Mouse (Mus musculus): ENCODE measurements at regions not wholly inside any gene's neighbourhood (a gene's known extent, or its start where the extent isn't known, plus 50 kb on each side); places are given as distances from the start of the nearest gene placed in this dataset.
"Not testable (repeated sequence)": the region's sequence is repeated elsewhere in the genome, so short reads cannot be mapped to it uniquely, and the experiment has no call there.

DNA sequence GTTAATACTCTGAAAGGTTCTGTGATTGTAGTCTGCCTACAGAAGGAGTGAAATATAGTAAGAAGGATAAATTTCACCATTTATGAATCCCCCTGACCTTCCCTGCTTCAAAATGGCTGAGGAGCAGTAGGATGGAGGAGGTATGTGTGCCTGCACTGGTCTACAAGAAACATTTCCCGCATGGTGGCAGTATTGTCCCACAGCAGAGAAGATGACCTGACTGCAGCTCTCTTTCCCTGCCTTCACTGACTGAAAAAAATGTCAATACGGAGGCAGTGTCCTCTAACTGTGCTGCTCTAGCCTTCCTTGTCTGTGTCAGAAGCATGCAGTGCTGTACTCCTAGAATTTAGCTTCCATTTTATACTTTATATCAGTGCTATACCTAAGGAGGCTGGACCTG, 177.2 kb upstream of the Olfr1324 start:
- ATAC-seq (replicated peaks; ENCODE audit: low FRiP score, low TSS enrichment, poor library complexity, severe bottlenecking) = peak; percentile 61; the same call in 1 of the 2 replicates

DNA sequence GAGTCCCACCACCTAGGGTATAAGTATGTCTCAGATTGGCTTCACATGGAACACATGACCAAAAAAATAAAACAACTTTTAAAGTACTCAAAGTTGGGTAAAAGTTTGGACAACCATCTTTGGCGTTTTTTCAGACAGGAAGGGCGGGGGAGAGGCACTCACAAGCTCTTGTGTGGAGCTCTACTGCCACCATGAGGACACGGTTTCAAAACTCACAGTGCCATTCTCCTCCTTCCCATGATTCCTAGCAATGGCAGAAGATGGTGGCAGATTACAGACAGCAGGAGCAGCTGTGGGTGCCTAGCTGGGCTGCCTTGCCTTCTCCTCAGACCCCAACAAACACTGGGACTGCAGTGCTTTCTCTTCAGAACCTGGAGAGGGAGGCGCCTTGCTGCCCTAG, 176.7 kb upstream of the Olfr1324 start:
- ATAC-seq (replicated peaks; ENCODE audit: low FRiP score, low TSS enrichment, poor library complexity, severe bottlenecking) = 0 out of 2 replicates have a peak, but pooled peaks have one; percentile 34

DNA sequence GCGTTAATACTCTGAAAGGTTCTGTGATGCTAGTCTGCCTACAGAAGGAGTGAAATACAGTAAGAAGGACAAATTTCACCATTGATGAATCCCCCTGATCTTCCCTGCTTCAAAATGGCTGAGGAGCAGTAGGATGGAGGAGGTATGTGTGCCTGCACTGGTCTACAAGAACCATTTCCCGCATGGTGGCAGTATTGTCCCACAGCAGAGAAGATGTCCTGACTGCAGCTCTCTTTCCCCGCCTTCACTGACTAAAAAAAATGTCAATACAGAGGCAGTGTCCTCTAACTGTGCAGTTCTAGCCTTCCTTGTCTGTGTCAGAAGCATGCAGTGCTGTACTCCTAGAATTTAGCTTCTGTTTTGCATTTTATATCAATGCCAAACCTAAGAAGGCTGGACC, 174.6 kb upstream of the Olfr1324 start:
- ATAC-seq (replicated peaks; ENCODE audit: low FRiP score, low TSS enrichment, poor library complexity, severe bottlenecking) = not testable (repeated sequence)

DNA sequence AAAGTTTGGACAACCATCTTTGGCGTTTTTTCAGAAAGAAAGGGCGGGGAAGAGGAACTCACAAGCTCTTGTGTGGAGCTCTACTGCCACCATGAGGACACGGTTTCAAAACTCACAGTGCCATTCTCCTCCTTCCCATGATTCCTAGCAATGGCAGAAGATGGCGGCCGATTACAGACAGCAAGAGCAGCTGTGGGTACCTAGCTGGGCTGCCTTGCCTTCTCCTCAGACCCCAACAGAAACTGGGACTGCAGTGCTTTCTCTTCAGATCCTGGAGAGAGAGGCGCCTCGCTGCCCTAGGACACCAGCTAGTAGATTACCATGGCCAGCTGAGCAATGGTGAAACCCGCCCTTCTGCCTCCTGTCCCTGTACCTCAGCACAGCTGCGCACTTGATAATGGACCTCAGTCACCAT, 174.2 kb upstream of the Olfr1324 start:
- ATAC-seq (replicated peaks; ENCODE audit: low FRiP score, low TSS enrichment, poor library complexity, severe bottlenecking) = not testable (repeated sequence)

DNA sequence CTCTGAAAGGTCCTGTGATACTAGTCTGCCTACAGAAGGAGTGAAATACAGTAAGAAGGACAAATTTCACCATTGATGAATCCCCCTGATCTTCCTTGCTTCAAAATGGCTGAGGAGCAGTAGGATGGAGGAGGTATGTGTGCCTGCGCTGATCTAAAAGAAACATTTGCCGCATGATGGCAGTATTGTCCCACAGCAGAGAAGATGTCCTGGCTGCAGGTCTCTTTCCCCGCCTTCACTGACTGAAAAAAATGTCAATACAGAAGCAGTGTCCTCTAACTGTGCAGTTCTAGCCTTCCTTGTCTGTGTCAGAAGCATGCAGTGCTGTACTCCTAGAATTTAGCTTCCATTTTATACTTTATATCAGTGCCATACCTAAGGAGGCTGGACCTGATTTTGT, 172.0 kb upstream of the Olfr1324 start:
- ATAC-seq (replicated peaks; ENCODE audit: low FRiP score, low TSS enrichment, poor library complexity, severe bottlenecking) = not testable (repeated sequence)

DNA sequence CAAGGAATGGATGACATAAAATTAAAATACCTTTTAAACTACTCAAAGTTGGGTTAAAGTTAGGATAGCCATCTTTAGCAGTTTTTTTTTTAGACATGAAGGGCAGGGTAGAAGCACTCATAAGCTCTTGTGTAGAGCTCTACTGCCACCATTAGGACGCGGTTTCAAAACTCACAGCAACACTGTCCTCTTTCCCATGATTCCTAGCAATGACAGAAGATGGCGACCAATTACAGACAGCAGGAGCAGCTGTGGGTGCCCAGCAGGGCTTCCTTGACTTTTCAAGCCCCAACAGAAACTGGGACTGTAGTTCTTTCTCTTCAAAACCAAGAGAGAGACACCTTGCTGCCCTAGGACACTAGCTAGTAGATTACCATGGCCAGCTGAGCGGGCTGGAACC, 171.5 kb upstream of the Olfr1324 start:
- ATAC-seq (replicated peaks; ENCODE audit: low FRiP score, low TSS enrichment, poor library complexity, severe bottlenecking) = no peak

DNA sequence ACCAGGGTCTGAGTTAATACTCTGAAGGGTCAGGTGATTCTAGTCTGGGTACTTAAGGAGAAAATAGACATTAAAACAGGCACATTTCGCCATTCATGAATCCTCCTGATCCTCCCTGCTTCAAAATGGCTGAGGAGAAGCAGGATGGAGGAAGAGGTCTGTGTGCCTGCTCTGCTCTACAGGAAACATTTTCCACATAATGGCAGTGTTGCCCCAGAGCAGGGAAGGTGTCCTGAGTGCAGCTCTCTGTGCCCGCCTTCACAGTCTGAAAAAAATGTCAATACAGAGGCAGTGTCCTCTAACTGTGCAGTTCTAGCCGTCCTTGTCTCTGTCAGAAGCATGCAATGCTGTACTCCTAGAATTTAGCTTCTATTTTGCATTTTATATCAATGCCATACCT, 169.3 kb upstream of the Olfr1324 start:
- ATAC-seq (replicated peaks; ENCODE audit: low FRiP score, low TSS enrichment, poor library complexity, severe bottlenecking) = not testable (repeated sequence)

DNA sequence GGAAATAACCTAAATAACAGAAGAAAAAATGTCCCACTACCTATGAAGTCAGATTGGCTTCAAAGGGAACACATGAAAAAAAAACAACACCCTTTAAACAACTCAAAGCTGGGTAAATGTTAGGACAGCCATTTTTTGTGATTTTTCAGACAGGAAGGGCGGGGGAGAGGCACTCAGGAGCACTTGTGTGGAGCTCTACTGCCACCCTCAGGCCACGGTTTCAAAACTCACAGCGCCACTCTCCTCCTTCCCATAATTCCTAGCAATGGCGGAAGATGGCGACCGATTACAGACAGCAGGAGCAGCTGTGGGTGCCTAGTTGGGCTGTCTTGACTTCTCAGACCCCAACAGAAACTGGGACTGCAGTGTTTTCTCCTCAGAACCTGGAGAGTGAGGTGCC, 168.8 kb upstream of the Olfr1324 start:
- no peak for ATAC-seq (replicated peaks; ENCODE audit: low FRiP score, low TSS enrichment, poor library complexity, severe bottlenecking)

DNA sequence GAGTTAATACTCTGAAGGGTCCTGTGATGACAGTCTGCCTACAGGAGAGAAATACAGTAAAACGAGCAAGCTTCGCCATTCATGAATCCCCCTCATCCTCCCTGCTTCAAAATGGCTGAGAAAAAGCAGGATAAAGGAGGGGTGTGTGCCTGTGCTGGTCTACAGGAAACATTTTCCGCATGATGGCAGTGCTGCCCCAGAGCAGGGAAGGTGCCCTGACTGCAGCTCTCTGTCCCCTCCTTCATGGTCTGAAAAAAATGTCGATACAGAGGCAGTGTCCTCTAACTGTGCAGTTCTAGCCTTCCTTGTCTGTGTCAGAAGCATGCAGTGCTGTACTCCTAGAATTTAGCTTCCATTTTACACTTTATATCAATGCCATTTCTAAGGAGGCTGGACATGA, 166.7 kb upstream of the Olfr1324 start:
- ATAC-seq (replicated peaks; ENCODE audit: low FRiP score, low TSS enrichment, poor library complexity, severe bottlenecking) = not testable (repeated sequence)

DNA sequence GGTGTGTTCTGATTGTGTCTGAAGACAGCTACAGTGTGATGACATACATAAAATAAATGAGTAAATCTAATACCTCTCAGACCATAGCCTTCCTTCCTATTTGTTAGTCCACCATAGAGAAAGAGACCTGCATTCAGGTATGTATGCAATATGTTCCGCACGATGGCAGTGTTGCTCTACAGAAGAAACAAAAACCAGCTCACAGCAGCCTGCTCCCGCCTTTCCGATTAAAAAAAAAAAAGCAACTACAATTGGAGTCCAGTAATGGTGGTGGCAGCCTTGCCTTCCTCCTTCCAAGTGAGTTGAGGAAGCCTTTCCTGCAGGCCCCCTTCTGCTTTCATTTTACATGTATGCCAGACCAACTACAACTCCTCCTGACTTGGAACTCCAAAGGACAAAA, 163.2 kb upstream of the Olfr1324 start:
- no peak for ATAC-seq (replicated peaks; ENCODE audit: low FRiP score, low TSS enrichment, poor library complexity, severe bottlenecking)

DNA sequence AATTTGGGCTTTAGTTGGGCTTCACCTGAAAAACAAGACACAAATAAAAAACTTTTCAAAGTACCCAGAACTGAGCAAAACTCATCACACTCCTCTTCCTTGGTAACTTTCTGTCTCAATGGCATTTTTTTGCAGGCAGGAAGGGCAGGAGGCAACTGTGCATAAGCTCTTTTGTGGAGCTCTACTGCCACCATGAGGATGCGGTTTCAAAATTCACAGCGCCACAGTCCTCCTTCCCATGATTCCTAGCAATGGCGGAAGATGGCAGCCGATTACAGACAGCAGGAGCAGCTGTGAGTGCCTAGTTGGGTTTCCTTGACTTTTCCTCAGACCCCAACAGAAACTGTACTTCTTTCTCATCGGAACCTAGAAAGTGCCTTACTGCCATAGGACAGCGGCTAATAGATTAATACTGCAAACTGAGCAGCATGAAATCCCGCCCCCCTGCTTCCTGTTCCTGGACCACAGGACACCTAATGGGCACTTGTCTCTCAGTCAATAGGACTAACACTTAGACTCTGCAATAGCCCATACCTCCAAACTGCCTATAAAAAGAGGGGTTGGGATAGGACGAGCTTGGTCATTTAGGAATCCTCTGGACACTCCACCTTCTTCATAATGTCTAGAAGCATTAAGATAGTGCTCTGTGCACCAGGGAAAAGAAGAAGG, 162.5 kb upstream of the Olfr1324 start:
- no peak for ATAC-seq (replicated peaks; ENCODE audit: low FRiP score, low TSS enrichment, poor library complexity, severe bottlenecking)

DNA sequence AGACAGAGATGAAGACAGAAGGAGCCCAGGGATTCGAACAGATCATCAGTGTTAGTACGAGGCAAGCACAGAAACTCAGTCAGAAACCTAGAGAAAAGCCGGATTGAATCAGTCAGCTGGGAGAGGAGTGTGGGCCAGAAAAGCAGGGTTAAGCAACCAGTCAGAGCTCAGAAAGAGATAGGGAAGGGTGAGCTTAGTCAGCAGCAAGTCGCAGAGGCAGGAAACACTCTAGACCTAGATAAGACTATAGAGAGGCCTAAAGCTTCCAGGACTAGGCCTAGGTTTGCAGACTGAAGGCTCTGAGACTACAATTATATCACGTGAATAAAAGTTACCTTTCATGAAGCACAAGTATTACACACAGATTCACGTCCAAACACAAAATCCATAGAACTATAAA, 160.6 kb upstream of the Olfr1324 start:
- no peak for ATAC-seq (replicated peaks; ENCODE audit: low FRiP score, low TSS enrichment, poor library complexity, severe bottlenecking)

DNA sequence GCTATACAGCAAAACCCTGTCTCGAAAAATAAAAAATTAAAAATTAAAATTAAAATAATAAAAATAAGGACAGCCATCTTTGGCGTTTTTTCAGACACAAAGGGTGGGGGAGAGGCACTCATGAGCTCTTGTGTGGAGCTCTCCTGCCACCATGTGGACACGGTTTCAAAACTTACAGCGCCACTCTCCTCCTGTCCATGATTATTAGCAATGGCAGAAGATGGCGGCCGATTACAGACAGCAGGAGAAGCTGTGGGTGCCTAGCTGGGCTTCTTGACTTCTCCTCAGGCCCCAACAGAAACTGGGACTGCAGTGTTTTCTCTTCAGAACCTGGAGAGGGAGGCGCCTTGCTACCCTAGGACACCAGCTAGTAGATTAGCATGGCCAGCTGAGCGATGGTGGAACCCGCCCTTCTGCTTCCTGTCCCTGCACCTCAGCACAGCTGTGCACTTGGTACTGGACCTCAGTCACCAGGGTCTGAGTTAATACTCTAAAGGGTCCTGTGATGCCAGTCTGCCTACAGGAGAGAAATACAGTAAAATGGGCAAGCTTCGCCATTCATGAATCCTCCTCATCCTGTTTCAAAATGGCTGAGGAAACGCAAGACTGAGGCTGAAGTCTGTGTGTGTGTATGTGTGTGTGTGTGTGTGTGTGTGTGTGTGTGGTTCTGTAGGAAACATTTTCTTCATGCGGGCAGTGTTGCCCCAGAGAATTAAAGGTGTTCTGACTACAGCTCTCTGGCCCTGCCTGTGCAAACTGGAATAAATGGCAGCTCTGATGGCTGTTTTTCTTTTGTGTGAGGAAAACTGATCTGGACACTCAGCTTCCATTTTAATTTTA, 155.7 kb upstream of the Olfr1324 start:
- no peak for ATAC-seq (replicated peaks; ENCODE audit: low FRiP score, low TSS enrichment, poor library complexity, severe bottlenecking)

DNA sequence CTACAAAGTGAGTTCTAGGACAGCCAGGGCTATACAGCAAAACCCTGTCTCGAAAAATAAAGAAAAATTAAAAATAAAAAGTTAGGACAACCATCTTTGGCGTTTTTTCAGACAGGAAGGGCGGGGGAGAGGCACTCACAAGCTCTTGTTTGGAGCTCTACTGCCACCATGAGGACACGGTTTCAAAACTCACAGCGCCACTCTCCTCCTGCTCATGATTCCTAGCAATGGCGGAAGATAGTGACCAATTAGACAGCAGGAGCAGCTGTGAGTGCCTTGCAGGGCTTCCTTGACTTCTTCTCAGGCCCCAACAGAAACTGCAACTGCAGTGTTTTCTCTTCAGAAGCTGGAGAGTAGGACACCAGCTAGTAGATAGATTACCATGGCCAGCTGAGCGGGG, 151.9 kb upstream of the Olfr1324 start:
- ATAC-seq (replicated peaks; ENCODE audit: low FRiP score, low TSS enrichment, poor library complexity, severe bottlenecking) = no peak

DNA sequence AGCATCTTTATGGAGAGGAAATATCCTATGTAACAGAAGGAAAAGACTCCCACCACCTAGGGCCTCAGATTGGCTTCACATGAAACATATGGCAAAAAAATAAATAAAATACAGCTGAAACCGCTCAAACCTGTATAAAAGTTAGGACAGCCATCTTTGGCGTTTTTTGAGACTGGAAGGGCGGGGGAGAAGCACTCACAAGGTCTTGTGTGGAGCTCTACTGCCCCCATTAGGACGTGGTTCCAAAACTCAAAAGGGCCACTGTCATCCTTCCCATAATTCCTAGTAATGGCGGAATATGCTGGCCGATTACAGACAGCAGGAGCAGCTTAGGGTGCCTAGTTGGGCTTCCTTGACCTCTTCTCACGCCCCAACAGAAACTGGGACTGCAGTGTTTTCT, 148.5 kb upstream of the Olfr1324 start:
- no peak for ATAC-seq (replicated peaks; ENCODE audit: low FRiP score, low TSS enrichment, poor library complexity, severe bottlenecking)

DNA sequence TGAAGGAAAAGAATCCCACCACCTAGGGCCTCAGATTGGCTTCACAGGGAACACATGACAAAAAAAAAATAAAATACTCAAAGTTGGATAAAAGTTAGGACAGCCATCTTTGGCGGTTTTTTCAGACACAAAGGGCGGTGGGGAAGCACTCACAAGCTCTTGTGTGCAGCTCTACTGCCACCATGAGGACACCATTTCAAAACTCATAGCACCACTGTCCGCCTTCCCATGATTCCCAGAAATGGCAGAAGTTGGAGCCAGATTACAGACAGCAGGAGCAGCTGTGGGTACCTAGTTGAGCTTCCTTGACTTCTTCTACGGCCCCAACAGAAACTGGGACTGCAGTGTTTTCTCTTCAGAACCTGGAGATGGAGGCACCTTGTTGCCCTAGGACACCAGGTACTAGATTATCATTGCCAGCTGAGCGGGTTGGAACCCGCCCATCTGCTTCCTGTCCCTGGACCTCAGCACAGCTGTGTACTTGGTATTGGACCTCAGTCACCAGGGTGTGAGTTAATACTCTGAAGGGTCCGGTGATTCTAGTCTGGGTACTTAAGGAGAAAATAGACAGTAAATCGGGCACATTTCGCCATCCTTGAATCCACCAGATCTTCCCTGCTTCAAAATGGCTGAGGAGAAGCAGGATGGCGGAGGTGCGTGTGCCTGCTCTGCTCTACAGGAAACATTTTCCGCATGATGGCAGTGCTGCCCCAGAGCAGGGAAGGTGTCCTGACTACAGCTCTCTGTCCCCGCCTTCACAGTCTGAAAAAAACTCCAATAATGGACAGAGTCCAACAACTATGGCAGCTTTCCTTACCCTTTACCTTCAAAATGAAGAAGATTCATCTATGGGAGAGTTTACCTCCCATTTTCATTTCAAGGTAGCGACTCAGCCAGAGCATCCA, 144.1 kb upstream of the Olfr1324 start:
- not testable (repeated sequence) for ATAC-seq (replicated peaks; ENCODE audit: low FRiP score, low TSS enrichment, poor library complexity, severe bottlenecking)

DNA sequence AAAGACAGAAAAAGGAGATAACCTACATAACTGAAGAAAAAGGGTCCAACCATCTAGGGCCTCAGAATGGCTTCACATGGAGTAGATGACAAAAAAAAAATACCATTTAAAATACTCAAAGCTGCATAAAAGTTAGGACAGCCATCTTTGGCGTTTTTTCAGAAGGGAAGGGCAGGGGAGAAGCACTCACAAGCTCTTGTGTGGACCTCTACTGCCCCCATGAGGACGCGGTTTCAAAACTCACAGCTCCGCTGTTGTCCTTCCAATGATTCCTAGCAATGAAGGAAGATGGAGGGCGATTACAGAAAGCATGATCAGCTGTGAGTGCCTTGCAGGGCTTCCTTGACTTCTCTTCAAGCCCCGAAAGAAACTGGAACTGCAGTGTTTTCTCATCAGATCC, 140.8 kb upstream of the Olfr1324 start:
- ATAC-seq (replicated peaks; ENCODE audit: low FRiP score, low TSS enrichment, poor library complexity, severe bottlenecking) = no peak

DNA sequence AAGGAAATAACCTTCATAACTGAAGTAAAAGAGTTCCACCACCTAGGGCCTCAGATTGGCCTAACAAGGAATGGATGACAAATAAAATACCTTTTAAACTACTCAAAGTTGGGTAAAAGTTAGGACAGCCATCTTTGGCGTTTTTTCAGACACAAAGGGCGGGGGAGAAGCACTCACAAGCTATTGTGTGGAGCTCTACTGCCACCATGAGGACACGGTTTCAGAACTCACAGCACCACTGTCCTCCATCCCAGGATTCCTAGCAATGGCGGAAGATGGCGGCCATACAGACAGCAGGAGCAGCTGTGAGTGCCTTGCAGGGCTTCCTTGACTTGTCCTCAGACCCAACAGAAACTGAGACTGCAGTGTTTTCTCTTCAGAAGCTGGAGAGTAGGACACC, 138.0 kb upstream of the Olfr1324 start:
- no peak for ATAC-seq (replicated peaks; ENCODE audit: low FRiP score, low TSS enrichment, poor library complexity, severe bottlenecking)

DNA sequence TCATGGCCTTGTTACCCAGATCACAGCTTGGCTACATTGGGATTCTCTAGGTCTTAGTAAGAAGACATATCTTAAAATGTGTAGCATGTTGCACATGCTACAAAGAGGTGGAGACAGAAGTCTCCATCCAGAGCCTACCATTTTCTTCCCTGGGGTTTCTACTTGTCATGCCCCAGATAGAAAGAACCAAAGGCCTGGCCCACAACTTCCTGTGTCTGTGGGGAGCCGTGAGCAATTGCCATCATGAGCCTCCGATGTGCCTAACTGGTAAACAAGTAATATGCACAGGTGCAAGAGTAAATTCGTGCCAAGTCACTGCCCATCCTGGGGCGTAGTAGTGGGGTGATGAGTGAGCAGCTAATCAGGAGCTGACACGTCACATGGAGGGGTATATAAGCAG, 136.7 kb upstream of the Olfr1324 start:
- not testable (repeated sequence) for ATAC-seq (replicated peaks; ENCODE audit: low FRiP score, low TSS enrichment, poor library complexity, severe bottlenecking)

DNA sequence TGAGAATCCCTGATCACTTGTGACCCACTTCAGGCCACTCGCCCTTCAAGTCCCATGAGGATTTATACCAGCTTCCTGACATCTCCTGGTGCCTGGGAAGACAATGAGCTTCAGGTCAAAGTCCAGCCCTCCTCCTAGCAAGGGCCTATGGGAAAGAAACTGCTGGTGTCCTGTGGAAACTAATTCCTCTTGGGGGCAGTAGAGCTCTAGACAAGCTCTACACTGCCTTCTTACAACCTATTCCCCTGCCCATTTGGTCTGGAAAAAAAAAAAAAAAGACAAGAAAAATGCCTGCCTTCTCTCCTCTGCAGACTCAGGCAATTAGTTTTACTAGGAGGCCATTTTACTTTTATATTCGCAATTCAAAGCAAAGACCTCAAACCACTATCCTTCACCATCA, 132.6 kb upstream of the Olfr1324 start:
- ATAC-seq (replicated peaks; ENCODE audit: low FRiP score, low TSS enrichment, poor library complexity, severe bottlenecking) = no peak
